Mouse (Mus musculus) CH12.LX (cell line): ENCODE measurements at regions not wholly inside any gene's neighbourhood (a gene's known extent, or its start where the extent isn't known, plus 50 kb on each side); places are given as distances from the start of the nearest gene placed in this dataset.

Source experiments
- DNase-seq: peaks from one replicate; pipeline ENCODE4 v3.0.0-alpha.2; 2013; ENCODE audit errors: extremely low read depth
- H3K27ac ChIP-seq: 2 replicates; pipeline ENCODE4 v1.5.1; 2012; ENCODE audit warnings: low read depth, mild to moderate bottlenecking, control low read depth, moderate library complexity; ENCODE audit not compliant: insufficient read depth
- H3K27me3 ChIP-seq: replicated peaks from 2 replicates; pipeline ENCODE3; 2012; ENCODE audit warnings: inconsistent platforms
- H3K36me3 ChIP-seq, 2 experiments: replicated peaks in 1 of 2; 2 replicates each; pipeline versions ENCODE3 to v1.6.1; 2012; ENCODE audit warnings: inconsistent platforms in 1 of 2, low read length in 1 of 2, mild to moderate bottlenecking in 1 of 2, mixed read lengths in 1 of 2, moderate library complexity in 1 of 2; ENCODE audit not compliant: control insufficient read depth in 1 of 2, insufficient read depth in 1 of 2
- H3K4me1 ChIP-seq, 2 experiments: 2 replicates each; pipeline ENCODE4 v1.6.1; 2012; ENCODE audit warnings: inconsistent platforms in 1 of 2, moderate library complexity in 1 of 2; ENCODE audit not compliant: insufficient read depth in 2 of 2, control insufficient read depth in 1 of 2
- H3K4me2 ChIP-seq: 2 replicates; pipeline ENCODE4 v1.6.1; 2012; ENCODE audit warnings: low read depth, mild to moderate bottlenecking, control low read depth; ENCODE audit not compliant: poor library complexity, insufficient read depth, severe bottlenecking
- H3K4me3 ChIP-seq, 3 experiments: fragments of 150-350 bp in 1 of 3; sonication (generic) in 1 of 3; replicated peaks in 1 of 3; 2 replicates each; pipeline versions ENCODE3 to v1.5.1; 2011 to 2012; ENCODE audit warnings: low read depth in 2 of 3, low read length in 2 of 3, mild to moderate bottlenecking in 2 of 3, moderate library complexity in 2 of 3, control low read depth in 1 of 3, improper control_type of control experiment in 1 of 3, inconsistent platforms in 1 of 3, mixed read lengths in 1 of 3; ENCODE audit not compliant: poor library complexity in 1 of 3
- H3K79me2 ChIP-seq: replicated peaks from 2 replicates; pipeline ENCODE4 v1.6.1; 2012; ENCODE audit warnings: mild to moderate bottlenecking, moderate library complexity; ENCODE audit not compliant: control insufficient read depth, poor library complexity, insufficient read depth, severe bottlenecking; ENCODE audit errors: extremely low read depth
- H3K9ac ChIP-seq: 2 replicates; pipeline ENCODE4 v1.6.1; 2012; ENCODE audit warnings: low read depth, mild to moderate bottlenecking, control low read depth, moderate library complexity; ENCODE audit not compliant: insufficient read depth
- H3K9me3 ChIP-seq: replicated peaks from 2 replicates; pipeline ENCODE3; 2012; ENCODE audit warnings: low read length, inconsistent platforms, mixed read lengths
- BHLHE40 ChIP-seq: IDR thresholded peaks from 2 replicates; pipeline ENCODE4 v1.6.1; 2011; ENCODE audit warnings: mild to moderate bottlenecking, low read depth, low read length, improper control_type of control experiment
- CHD1 ChIP-seq: IDR thresholded peaks from 2 replicates; pipeline ENCODE4 v1.6.1; 2012; ENCODE audit warnings: low read depth, low read length, improper control_type of control experiment, inconsistent platforms
- CHD2 ChIP-seq: IDR thresholded peaks from 2 replicates; pipeline ENCODE4 v1.6.1; 2011; ENCODE audit warnings: low read length, improper control_type of control experiment
- CTCF ChIP-seq, 2 experiments: IDR thresholded peaks in 1 of 2; conservative IDR thresholded peaks in 1 of 2; 2 replicates each; pipeline ENCODE4 v1.5.1; 2011 to 2012; ENCODE audit warnings: low read depth in 2 of 2, low read length in 2 of 2, improper control_type of control experiment in 1 of 2, inconsistent platforms in 1 of 2, mild to moderate bottlenecking in 1 of 2, moderate library complexity in 1 of 2
- E2F4 ChIP-seq: IDR thresholded peaks from 2 replicates; pipeline ENCODE4 v1.6.1; 2011; ENCODE audit warnings: low read depth, low read length, improper control_type of control experiment; ENCODE audit not compliant: insufficient replicate concordance
- GABPA ChIP-seq: IDR thresholded peaks from 2 replicates; pipeline ENCODE4 v1.6.1; 2012; ENCODE audit warnings: low read depth, low read length, improper control_type of control experiment, inconsistent platforms; ENCODE audit not compliant: insufficient replicate concordance
- HCFC1 ChIP-seq: IDR thresholded peaks from 2 replicates; pipeline ENCODE4 v1.6.1; 2012; ENCODE audit warnings: low read depth, mild to moderate bottlenecking, inconsistent platforms, low read length, improper control_type of control experiment
- JUN ChIP-seq: IDR thresholded peaks from 2 replicates; pipeline ENCODE4 v1.6.1; 2011; ENCODE audit warnings: low read depth, mild to moderate bottlenecking, low read length, improper control_type of control experiment, moderate library complexity; ENCODE audit not compliant: insufficient read depth
- MAZ ChIP-seq: IDR thresholded peaks from 2 replicates; pipeline ENCODE4 v1.6.1; 2012; ENCODE audit warnings: low read depth, mild to moderate bottlenecking, inconsistent platforms, low read length, improper control_type of control experiment, moderate library complexity
- MXI1 ChIP-seq: IDR thresholded peaks from 2 replicates; pipeline ENCODE4 v1.6.1; 2011; ENCODE audit warnings: mild to moderate bottlenecking, low read depth, low read length, improper control_type of control experiment
- MYC ChIP-seq: IDR thresholded peaks from 2 replicates; pipeline ENCODE4 v1.6.1; 2011; ENCODE audit warnings: low read depth, mild to moderate bottlenecking, improper control_type of control experiment, low read length
- NELFE ChIP-seq: IDR thresholded peaks from 2 replicates; pipeline ENCODE4 v1.6.1; 2011; ENCODE audit warnings: low read depth, low read length, improper control_type of control experiment
- NRF1 ChIP-seq: IDR thresholded peaks from 2 replicates; pipeline ENCODE4 v1.6.1; 2014; ENCODE audit warnings: low read depth, mild to moderate bottlenecking, inconsistent platforms, low read length, improper control_type of control experiment, moderate library complexity
- PAX5 ChIP-seq: IDR thresholded peaks from 2 replicates; pipeline ENCODE4 v1.6.1; 2012; ENCODE audit warnings: low read length, inconsistent platforms, mixed read lengths
- POLR2A ChIP-seq: IDR thresholded peaks from 2 replicates; pipeline ENCODE4 v1.6.1; 2011; ENCODE audit warnings: low read depth, mild to moderate bottlenecking, improper control_type of control experiment, low read length
- RAD21 ChIP-seq: IDR thresholded peaks from 2 replicates; pipeline ENCODE4 v1.6.1; 2011; ENCODE audit warnings: low read depth, mild to moderate bottlenecking, low read length, improper control_type of control experiment, moderate library complexity
- SIN3A ChIP-seq: IDR thresholded peaks from 2 replicates; pipeline ENCODE4 v1.6.1; 2012; ENCODE audit warnings: low read length, improper control_type of control experiment, inconsistent platforms
- SMC3 ChIP-seq: IDR thresholded peaks from 2 replicates; pipeline ENCODE4 v1.6.1; 2011; ENCODE audit warnings: low read depth, low read length, improper control_type of control experiment
- TBP ChIP-seq: conservative IDR thresholded peaks from 2 replicates; pipeline ENCODE4 v1.6.1; 2011; ENCODE audit warnings: low read depth, low read length, improper control_type of control experiment
- TCF12 ChIP-seq: IDR thresholded peaks from 2 replicates; pipeline ENCODE4 v1.6.1; 2014; ENCODE audit warnings: low read depth, mild to moderate bottlenecking, inconsistent platforms, low read length, improper control_type of control experiment
- USF1 ChIP-seq: IDR thresholded peaks from 2 replicates; pipeline ENCODE4 v1.6.1; 2014; ENCODE audit warnings: low read depth, mild to moderate bottlenecking, inconsistent platforms, low read length, improper control_type of control experiment
- USF2 ChIP-seq: conservative IDR thresholded peaks from 2 replicates; pipeline ENCODE4 v1.6.1; 2011; ENCODE audit warnings: low read depth, low read length, improper control_type of control experiment
- ZC3H11A ChIP-seq: IDR thresholded peaks from 2 replicates; pipeline ENCODE4 v1.6.1; 2012; ENCODE audit warnings: low read depth, mild to moderate bottlenecking, inconsistent platforms, low read length, improper control_type of control experiment
- ZMIZ1 ChIP-seq: IDR thresholded peaks from 2 replicates; pipeline ENCODE4 v1.6.1; 2012; ENCODE audit warnings: low read depth, mild to moderate bottlenecking, inconsistent platforms, low read length, improper control_type of control experiment
- ZNF384 ChIP-seq: IDR thresholded peaks from 2 replicates; pipeline ENCODE4 v1.6.1; 2012; ENCODE audit warnings: low read depth, low read length, improper control_type of control experiment, inconsistent platforms
- dilution Hi-C: fragments of 300-500 bp; cut with MboI; formaldehyde crosslinking; loops from 2 replicates; pipeline ENCODE4 v1.14.3; 2020; ENCODE audit warnings: low sequenced_read_pairs; ENCODE audit not compliant: extremely low pct_unique_long_range_greater_than_20kb, extremely low pct_ligation_motif_present
- in situ Hi-C: fragments of 300-500 bp; cut with MboI; formaldehyde crosslinking; loops from 3 replicates; pipeline ENCODE4 v1.14.3; 2019; ENCODE audit warnings: low sequenced_read_pairs, low pct_ligation_motif_present, low pct_unique_long_range_greater_than_20kb, mixed read lengths

DNA sequence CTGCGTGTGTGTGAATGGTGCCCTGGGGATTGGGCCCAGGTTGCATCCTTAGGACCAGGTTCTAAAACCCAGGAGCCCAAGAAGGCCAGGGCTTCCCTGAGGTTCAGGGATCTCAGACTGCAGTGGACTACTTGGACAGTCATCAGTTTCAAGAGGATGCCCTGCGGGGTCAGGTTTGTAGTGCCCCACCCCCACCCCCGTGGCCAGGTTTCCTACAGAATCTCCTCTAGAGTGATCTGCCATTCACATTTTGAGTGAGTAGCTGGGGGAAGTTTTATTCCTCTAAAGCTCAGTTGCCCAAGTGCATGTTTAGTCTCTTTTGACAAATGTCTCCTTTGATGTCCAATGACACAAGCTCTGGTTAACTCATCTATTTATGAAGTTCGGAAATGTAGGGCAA, 193.5 kb upstream of the Bmper start:
- no peaks in the 10 kb centered on the region for H3K27me3 ChIP-seq
- H3K4me3 ChIP-seq = no peak overlapping the region
- H3K4me2 ChIP-seq = no peak overlapping the region
- H3K9ac ChIP-seq = no peak overlapping the region
- in situ Hi-C loops = loop anchor here (10.0 to 25.0 kb wide), 2 partner anchors 208 to 365 kb away; no protein-coding TSS in a partner anchor
- no peaks in the 10 kb centered on the region for H3K79me2 ChIP-seq
- no peak for DNase-seq
- peaks cover 2 to 13% of the 10 kb centered on the region in 2 experiments; a peak in 2 of 4 replicates for H3K4me1 ChIP-seq
- TF ChIP-seq NRF1 (no peak), USF2 (no peak), BHLHE40 (no peak)
- dilution Hi-C loops = no loop called here
- H3K9me3 ChIP-seq = no peaks in the 10 kb centered on the region
- no peak overlapping the region for H3K27ac ChIP-seq
- no peaks in the 10 kb centered on the region for H3K36me3 ChIP-seq

DNA sequence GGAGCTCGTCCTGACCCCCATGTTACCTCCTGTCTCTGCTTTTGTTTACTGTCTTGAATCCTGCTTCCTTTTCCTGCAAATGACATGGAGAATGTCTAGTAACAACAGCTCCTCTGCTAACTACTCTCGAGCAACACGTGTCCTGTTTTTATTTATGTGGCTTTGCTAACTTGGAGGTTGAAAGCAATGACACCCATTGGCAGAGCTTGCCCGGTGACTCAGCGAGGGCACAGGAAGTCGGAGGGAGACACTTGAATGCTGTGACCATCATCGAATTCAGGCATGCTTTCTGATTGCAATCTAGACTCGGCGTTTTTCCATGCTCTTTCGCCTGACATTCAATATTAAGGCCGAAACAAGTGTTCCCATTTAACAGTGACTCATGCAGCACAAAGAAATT, 192.7 kb upstream of the Bmper start:
- Histone ChIP-seq H3K27me3 (no peaks in the 10 kb centered on the region), H3K9ac (no peak overlapping the region), H3K36me3 (no peaks in the 10 kb centered on the region), H3K4me3 (no peak overlapping the region), H3K4me1 (peaks cover 2 to 13% of the 10 kb centered on the region in 2 experiments; a peak in 2 of 4 replicates), H3K27ac (no peak overlapping the region), H3K79me2 (no peaks in the 10 kb centered on the region), H3K9me3 (no peaks in the 10 kb centered on the region), H3K4me2 (no peak overlapping the region)
- no peak for DNase-seq
- no peak for TF ChIP-seq MYC
- no peak for TF ChIP-seq USF2
- TF ChIP-seq SMC3 = no peak
- TF ChIP-seq GABPA = no peak
- no peak for TF ChIP-seq PAX5
- no peak for TF ChIP-seq POLR2A
- TF ChIP-seq TBP = no peak
- TF ChIP-seq MXI1 = no peak
- no peak for TF ChIP-seq USF1
- no peak for TF ChIP-seq NELFE
- no peak for TF ChIP-seq ZC3H11A
- TF ChIP-seq TCF12 = no peak
- in situ Hi-C loops (loop anchor here (25.0 kb wide), 1 partner anchor 207 kb away; no protein-coding TSS in a partner anchor), dilution Hi-C loops (no loop called here)

DNA sequence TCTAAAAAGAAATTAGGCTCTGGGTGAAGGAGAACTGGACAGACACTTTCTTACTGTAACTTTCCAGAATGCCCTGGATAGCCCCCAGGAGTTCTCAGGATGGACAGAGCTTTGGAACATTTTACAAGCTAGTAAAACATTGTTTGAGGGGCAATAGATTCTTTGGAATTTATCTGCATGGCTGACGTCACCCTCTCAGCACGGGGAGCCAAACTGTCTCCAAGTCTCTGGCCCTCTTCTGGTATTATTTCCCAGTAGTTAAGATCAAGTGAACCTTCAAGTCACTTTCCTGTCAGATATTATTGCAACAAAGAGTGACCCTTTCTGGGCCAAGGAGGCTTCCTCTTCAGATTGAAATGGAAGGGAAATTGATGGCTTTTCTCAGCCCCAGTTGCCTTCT, 192.3 kb upstream of the Bmper start:
- Histone ChIP-seq H3K27me3 (no peaks in the 10 kb centered on the region), H3K36me3 (no peaks in the 10 kb centered on the region), H3K9me3 (no peaks in the 10 kb centered on the region), H3K9ac (no peak overlapping the region), H3K79me2 (no peaks in the 10 kb centered on the region), H3K4me1 (peaks cover 2 to 11% of the 10 kb centered on the region in 2 experiments; a peak in 2 of 4 replicates), H3K4me2 (no peak overlapping the region), H3K4me3 (no peak overlapping the region), H3K27ac (no peak overlapping the region)
- DNase-seq = no peak
- dilution Hi-C loops (no loop called here), in situ Hi-C loops (loop anchor here (25.0 kb wide), 1 partner anchor 207 kb away; no protein-coding TSS in a partner anchor)
- TF ChIP-seq ZNF384 = no peak
- no peak for TF ChIP-seq MYC
- TF ChIP-seq NELFE = no peak
- TF ChIP-seq JUN = no peak
- TF ChIP-seq CTCF (conservative IDR thresholded peaks at IDR 0.05 in 1 of 2, IDR thresholded peaks at IDR 0.05 in 1 of 2; ENCODE audit: low read depth in 2 of 2, low read length in 2 of 2) = no peak
- TF ChIP-seq HCFC1 = no peak
- no peak for TF ChIP-seq POLR2A
- TF ChIP-seq E2F4 = no peak
- TF ChIP-seq CHD2 = no peak
- TF ChIP-seq RAD21 = no peak
- no peak for TF ChIP-seq USF2
- no peak for TF ChIP-seq MXI1
- TF ChIP-seq MAZ = no peak
- TF ChIP-seq USF1 = no peak
- TF ChIP-seq SIN3A = no peak
- TF ChIP-seq SMC3 = no peak
- TF ChIP-seq ZMIZ1 = no peak
- TF ChIP-seq CHD1 = no peak
